In genomic region chr12:35884892-35885558, GRCm38 (mm10) we compare ENCODE assay signal across 10 mouse cellular contexts. TPM values are rescaled to one million over a fixed set of nuclear protein-coding genes. Genes with fewer than 3 reads are reported as not detected.
DNase-seq lines count a peak whose midpoint lies in the region; ATAC-seq lines count a peak whose summit lies in the region.
"Had no signal": no experiment of that assay in that cellular context is flagged by ENCODE, and none has a peak within 500 bp of the region (broad histone marks: within the 10 kb centered on the region; RNA-seq: fewer than 3 reads in every experiment).

No protein-coding gene starts in this region.

- H3K4me2 ChIP-seq in embryonic facial prominence, embryonic 14.5 days (ENCODE audit: low read depth, low read length), result no peak overlapping the region
- H3K4me2 ChIP-seq: hindbrain, embryonic 15.5 days; neural tube, embryonic 12.5 days had no signal

- H3K36me3 ChIP-seq in embryonic facial prominence, embryonic 14.5 days (ENCODE audit: control insufficient read depth, insufficient read depth, low read length), result no peaks in the 10 kb centered on the region
- no peaks in the 10 kb centered on the region for H3K36me3 ChIP-seq in embryonic facial prominence, embryonic 10.5 days (replicated peaks)
- H3K36me3 ChIP-seq: hindbrain, embryonic 15.5 days; neural tube, embryonic 12.5 days had no signal

- ATAC-seq in embryonic facial prominence, embryonic 14.5 days (ENCODE audit: low read depth), result no peak

- peak; percentile 32 for DNase-seq in embryonic facial prominence, embryonic 14.5 days (ENCODE audit: low spot score)
- no peak for DNase-seq in embryonic facial prominence, embryonic 10.5 days (ENCODE audit: low spot score)
- DNase-seq in thymus, postnatal 14 days, result peak; percentile 13
- no peak for DNase-seq in thymus, postnatal 10 days (ENCODE audit: low spot score in 2 of 2)
- peak; percentile 56 to 62 for DNase-seq in kidney, postnatal 4 days
- peak; percentile 52 to 53 for DNase-seq in lung, postnatal 4 days
- no peak for DNase-seq in cerebellum, adult 18-20 months
- DNase-seq in adrenal gland, postnatal 10 days, result no peak

- no peak overlapping the region for H3K4me3 ChIP-seq in embryonic facial prominence, embryonic 14.5 days (ENCODE audit: low read depth, low read length)
- no peak overlapping the region for H3K4me3 ChIP-seq in embryonic facial prominence, embryonic 10.5 days
- H3K4me3 ChIP-seq: hindbrain, embryonic 15.5 days; neural tube, embryonic 12.5 days had no signal

- no peak overlapping the region for H3K27ac ChIP-seq in embryonic facial prominence, embryonic 14.5 days (replicated peaks; ENCODE audit: low read depth, low read length)
- H3K27ac ChIP-seq in embryonic facial prominence, embryonic 10.5 days (replicated peaks), result no peak overlapping the region
- H3K27ac ChIP-seq: hindbrain, embryonic 15.5 days; neural tube, embryonic 12.5 days had no signal

- H3K9ac ChIP-seq in embryonic facial prominence, embryonic 14.5 days (ENCODE audit: low read depth, low read length), result no peak overlapping the region
- H3K9ac ChIP-seq: hindbrain, embryonic 15.5 days; neural tube, embryonic 12.5 days had no signal

- H3K9me3 ChIP-seq in embryonic facial prominence, embryonic 14.5 days (ENCODE audit: control insufficient read depth, low read length), result no peaks in the 10 kb centered on the region
- no peaks in the 10 kb centered on the region for H3K9me3 ChIP-seq in embryonic facial prominence, embryonic 10.5 days
- H3K9me3 ChIP-seq: hindbrain, embryonic 15.5 days; neural tube, embryonic 12.5 days had no signal

- WGBS in embryonic facial prominence, embryonic 14.5 days, result 59% methylated on average over 9 of the region's 9 CpGs
- 54% methylated on average over 9 of the region's 9 CpGs for WGBS in embryonic facial prominence, embryonic 10.5 days

- H3K27me3 ChIP-seq in embryonic facial prominence, embryonic 14.5 days (replicated peaks; ENCODE audit: control insufficient read depth, insufficient read depth, low read length), result no peaks in the 10 kb centered on the region
- H3K27me3 ChIP-seq in embryonic facial prominence, embryonic 10.5 days (replicated peaks; ENCODE audit: low read depth, poor library complexity, severe bottlenecking), result no peaks in the 10 kb centered on the region
- H3K27me3 ChIP-seq: hindbrain, embryonic 15.5 days; neural tube, embryonic 12.5 days had no signal

- no peaks in the 10 kb centered on the region for H3K4me1 ChIP-seq in embryonic facial prominence, embryonic 14.5 days (ENCODE audit: control insufficient read depth, insufficient read depth, low read length)
- no peaks in the 10 kb centered on the region for H3K4me1 ChIP-seq in embryonic facial prominence, embryonic 10.5 days
- H3K4me1 ChIP-seq: hindbrain, embryonic 15.5 days; neural tube, embryonic 12.5 days had no signal

RNA-seq across cellular contexts. Expression of gene Agr3, which starts 40.4 kb away (rescaled TPM):
- 2.1 and 4.0 TPM in 2 replicates for polyA plus RNA-seq in embryonic facial prominence, embryonic 14.5 days (2014; fragmentation: Nextera tagmentation; extraction: Ambion mirVana)
- polyA plus RNA-seq in embryonic facial prominence, embryonic 10.5 days (2016; fragmentation: Nextera tagmentation; extraction: Ambion mirVana), result 0.25 TPM in 1 of 2 replicates, not detected in the other
- not detected for total RNA-seq in adrenal gland, postnatal 10 days (2021)
- polyA plus RNA-seq: neural tube, embryonic 12.5 days had no signal

Comparison
In these comparisons a context has a peak if more than half of its experiments do, and no peak if none do; other contexts are left out.
1. DNase-seq: peak in embryonic facial prominence, embryonic 14.5 days (single experiment), thymus, postnatal 14 days (single experiment), kidney, postnatal 4 days (2 of 2) and lung, postnatal 4 days (2 of 2); none in embryonic facial prominence, embryonic 10.5 days (single experiment), thymus, postnatal 10 days (0 of 2), cerebellum, adult 18-20 months (0 of 2) and adrenal gland, postnatal 10 days (single experiment).